Mouse (Mus musculus): Measurements from ENCODE around the gene Slc25a22. TPM values are rescaled to one million over a fixed set of nuclear protein-coding genes. Genes with fewer than 3 reads are reported as not detected.
"Not testable (repeated sequence)": the region's sequence is repeated elsewhere in the genome, so short reads cannot be mapped to it uniquely, and the experiment has no call there.

Slc25a22 gene
- total RNA-seq, 2 experiments from 2014 or later, result 319 to 341 TPM

- no peak for DNase-seq
Observed at GRCm38 (mm10) chr7:141457986-141458660, 20.4 kb upstream of the Slc25a22 start.

- no peak for DNase-seq
Observed at GRCm38 (mm10) chr7:141457236-141457635, 19.5 kb upstream of the Slc25a22 start.

- DNase-seq, result no peak
Observed at GRCm38 (mm10) chr7:141456739-141457138, 19.0 kb upstream of the Slc25a22 start.

- DNase-seq, result no peak
Observed at GRCm38 (mm10) chr7:141455610-141456314, 18.1 kb upstream of the Slc25a22 start.

GRCm38 (mm10) chr7:141454967-141455551, 17.4 kb upstream of the Slc25a22 start, which contains the start of gene Pnpla2:
Pnpla2 (plus strand) TSS chr7:141455198.
- DNase-seq, result peak; percentile 86 to 89

GRCm38 (mm10) chr7:141453636-141454035, 15.9 kb upstream of the Slc25a22 start:
- DNase-seq, result no peak

- DNase-seq, result no peak
Observed at GRCm38 (mm10) chr7:141451928-141452327, 14.2 kb upstream of the Slc25a22 start.

GRCm38 (mm10) chr7:141447110-141447991, 9.7 kb upstream of the Slc25a22 start, which contains the start of gene Rplp2:
Rplp2 (plus strand) TSS chr7:141447370.
- peak; percentile 96 to 97 for DNase-seq

- DNase-seq, result not testable (repeated sequence)
Observed at GRCm38 (mm10) chr7:141446374-141446773, 8.7 kb upstream of the Slc25a22 start.

GRCm38 (mm10) chr7:141443828-141444237, 6.1 kb upstream of the Slc25a22 start, which contains the start of gene Pidd1:
Pidd1 (minus strand) TSS chr7:141444025.
- no peak for DNase-seq

GRCm38 (mm10) chr7:141443081-141443821, 5.6 kb upstream of the Slc25a22 start:
- no peak for DNase-seq

GRCm38 (mm10) chr7:141442199-141442598, 4.5 kb upstream of the Slc25a22 start:
- DNase-seq, result no peak

GRCm38 (mm10) chr7:141441460-141441859, 3.8 kb upstream of the Slc25a22 start:
- no peak for DNase-seq

- peak in 1 of 2 experiments; percentile 42 for DNase-seq
Observed at GRCm38 (mm10) chr7:141440613-141441012, 2.9 kb upstream of the Slc25a22 start.

- peak in 1 of 2 experiments; percentile 5 for DNase-seq
Observed at GRCm38 (mm10) chr7:141439811-141440210, 2.1 kb upstream of the Slc25a22 start.

GRCm38 (mm10) chr7:141439140-141439679, 1.5 kb upstream of the Slc25a22 start:
- DNase-seq, result peak in 1 of 2 experiments; percentile 3

GRCm38 (mm10) chr7:141438201-141438968, 693 bp upstream of the Slc25a22 start:
- peak in 1 of 2 experiments; percentile 4 for DNase-seq

- DNase-seq, result no peak
Observed at GRCm38 (mm10) chr7:141436523-141436892, 1.2 kb downstream of the Slc25a22 start.

GRCm38 (mm10) chr7:141435856-141436522, 1.7 kb downstream of the Slc25a22 start:
- peak in 1 of 2 experiments; percentile 17 for DNase-seq

All from layer of hippocampus, postnatal 36 days (tissue).